Mouse (Mus musculus): Measurements from ENCODE around the gene Myo3b.

DNA sequence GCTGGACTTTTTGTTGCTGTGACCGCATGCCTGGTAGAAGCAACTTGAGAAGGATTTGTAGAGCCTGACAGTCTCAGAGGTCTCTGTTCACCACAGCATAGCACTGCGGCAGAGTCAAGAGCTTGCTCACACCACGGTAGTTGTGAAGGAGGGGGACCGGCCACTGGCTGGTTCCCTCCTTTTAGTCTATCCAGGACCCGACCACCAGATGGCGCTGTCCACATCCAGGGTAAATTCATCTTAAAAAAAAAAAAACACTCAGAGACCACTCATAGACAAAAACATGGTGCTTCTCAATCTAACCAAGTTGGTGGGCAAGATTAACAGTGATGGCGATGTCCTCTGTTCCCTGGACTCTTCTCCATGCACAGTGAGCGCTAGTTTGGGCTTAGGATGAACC is 1.7 kb upstream of the Myo3b start:
- no peak for TF ChIP-seq GATA1 (IDR thresholded peaks at IDR 0.05; ENCODE audit: borderline replicate concordance, low read length)
- TF ChIP-seq FLI1 (IDR thresholded peaks at IDR 0.05; ENCODE audit: low read length): no peak

All from megakaryocyte, embryonic 14.5 days (primary cell).